Mouse (Mus musculus) limb, embryonic 10.5 days (tissue): Measurements from ENCODE around the gene Scgb1b30. TPM values are rescaled to one million over a fixed set of nuclear protein-coding genes. Genes with fewer than 3 reads are reported as not detected.
"Not testable (repeated sequence)": the region's sequence is repeated elsewhere in the genome, so short reads cannot be mapped to it uniquely, and the experiment has no call there.

ENCODE experiments used
- DNase-seq: peaks from one replicate; pipeline ENCODE4 v3.0.0-alpha.2; 2017; ENCODE audit warnings: low spot score
- H3K27ac ChIP-seq: fragments of 300-500 bp; sonication (generic); 2 replicates; pipeline ENCODE4 v1.5.1; 2016; ENCODE audit warnings: mild to moderate bottlenecking
- H3K27me3 ChIP-seq: fragments of 300-500 bp; sonication (generic); 2 replicates; pipeline ENCODE4 v1.6.1; 2016; ENCODE audit warnings: low read depth, mild to moderate bottlenecking; ENCODE audit not compliant: poor library complexity, severe bottlenecking
- H3K36me3 ChIP-seq: fragments of 300-500 bp; sonication (generic); 2 replicates; pipeline ENCODE4 v1.6.1; 2016; ENCODE audit warnings: mild to moderate bottlenecking, moderate library complexity
- H3K4me1 ChIP-seq: fragments of 300-500 bp; sonication (generic); 2 replicates; pipeline ENCODE4 v1.6.1; 2016
- H3K4me3 ChIP-seq: fragments of 300-500 bp; sonication (generic); 2 replicates; pipeline ENCODE4 v1.5.1; 2016; ENCODE audit warnings: mild to moderate bottlenecking, moderate library complexity
- H3K9me3 ChIP-seq: fragments of 300-500 bp; sonication (generic); replicated peaks from 2 replicates; pipeline ENCODE4 v1.6.1; 2016; ENCODE audit warnings: mild to moderate bottlenecking
- WGBS: fragments of 180-500 bp; shearing (Covaris S2); methylation state at CpG from one replicate; pipeline ENCODE4 v1.1.7; 2016; 5-methylcytosine and 5-hydroxymethylcytosine counted together
- polyA plus RNA-seq: library from polyadenylated mRNA; unstranded; fragments of >200 nt; fragmentation: Nextera tagmentation; extraction: Ambion mirVana; gene quantifications from 2 replicates; pipeline ENCODE4 v1.2.1, GENCODE M21; 2016

The Scgb1b30 gene
- polyA plus RNA-seq = not detected in 2 replicates

GRCm38 (mm10) chr7:34094911-34095481 is at the start of gene Scgb1b30:
Gene Scgb1b30 (plus strand): TSS chr7:34095431.
- DNase-seq = no peak
- WGBS = 85% methylated on average over 3 of the region's 3 CpGs
- Histone ChIP-seq H3K4me1 (no peaks in the 10 kb centered on the region), H3K36me3 (no peaks in the 10 kb centered on the region), H3K4me3 (no peak within 1 kb of the TSS), H3K27me3 (no peaks in the 10 kb centered on the region), H3K9me3 (no peaks in the 10 kb centered on the region; the same call in 1 of the 2 replicates), H3K27ac (no peak within 1 kb of the TSS)

- WGBS = 81% methylated on average over 5 of the region's 5 CpGs
- H3K4me3 ChIP-seq, H3K9me3 ChIP-seq, H3K4me1 ChIP-seq, H3K36me3 ChIP-seq, H3K27ac ChIP-seq, H3K27me3 ChIP-seq, DNase-seq: not testable (repeated sequence)
Observed at GRCm38 (mm10) chr7:34068132-34068531, 27.1 kb upstream of the Scgb1b30 start.

GRCm38 (mm10) chr7:34100002-34100401 is 4.8 kb downstream of the Scgb1b30 start:
- WGBS = 90% methylated on average over 2 of the region's 2 CpGs
- no peaks in the 10 kb centered on the region for H3K4me1 ChIP-seq
- H3K4me3 ChIP-seq = no peak overlapping the region
- H3K27ac ChIP-seq = no peak overlapping the region
- no peaks in the 10 kb centered on the region for H3K36me3 ChIP-seq
- no peak for DNase-seq
- no peaks in the 10 kb centered on the region; the same call in 1 of the 2 replicates for H3K9me3 ChIP-seq
- no peaks in the 10 kb centered on the region for H3K27me3 ChIP-seq

- Histone ChIP-seq H3K27ac (no peak overlapping the region), H3K27me3 (no peaks in the 10 kb centered on the region), H3K4me1 (no peaks in the 10 kb centered on the region), H3K4me3 (no peak overlapping the region), H3K9me3 (no peaks in the 10 kb centered on the region; the same call in 1 of the 2 replicates), H3K36me3 (no peaks in the 10 kb centered on the region)
- peak; percentile 22 for DNase-seq
Observed at GRCm38 (mm10) chr7:34101276-34101675, 6.0 kb downstream of the Scgb1b30 start.

GRCm38 (mm10) chr7:34109190-34109589 is 14.0 kb downstream of the Scgb1b30 start:
- WGBS = 89% methylated on average over 5 of the region's 5 CpGs
- Histone ChIP-seq H3K4me3 (no peak overlapping the region), H3K27me3 (no peaks in the 10 kb centered on the region), H3K36me3 (peaks cover 50% of the 10 kb centered on the region), H3K4me1 (no peaks in the 10 kb centered on the region), H3K27ac (no peak overlapping the region), H3K9me3 (no peaks in the 10 kb centered on the region)
- no peak for DNase-seq

GRCm38 (mm10) chr7:34116601-34117000 is 21.4 kb downstream of the Scgb1b30 start:
- H3K9me3 ChIP-seq = no peaks in the 10 kb centered on the region
- peaks cover 84% of the 10 kb centered on the region for H3K36me3 ChIP-seq
- H3K4me3 ChIP-seq = no peak overlapping the region
- no peaks in the 10 kb centered on the region for H3K27me3 ChIP-seq
- no peak overlapping the region for H3K27ac ChIP-seq
- no peak for DNase-seq
- H3K4me1 ChIP-seq = no peaks in the 10 kb centered on the region
- WGBS = 97% methylated on average over 3 of the region's 3 CpGs

- not testable (repeated sequence) for H3K27me3 ChIP-seq, DNase-seq, H3K27ac ChIP-seq, H3K4me3 ChIP-seq, H3K9me3 ChIP-seq, H3K4me1 ChIP-seq
- H3K36me3 ChIP-seq = peaks cover 66% of the 10 kb centered on the region
- WGBS = 69% methylated on average over 1 of the region's 1 CpGs
Observed at GRCm38 (mm10) chr7:34120636-34121035, 25.4 kb downstream of the Scgb1b30 start.

- Histone ChIP-seq H3K27me3 (no peaks in the 10 kb centered on the region), H3K4me1 (no peaks in the 10 kb centered on the region), H3K27ac (no peak overlapping the region), H3K36me3 (peaks cover 66% of the 10 kb centered on the region), H3K4me3 (no peak overlapping the region), H3K9me3 (no peaks in the 10 kb centered on the region)
- WGBS = 87% methylated on average over 6 of the region's 6 CpGs
- DNase-seq = no peak
Observed at GRCm38 (mm10) chr7:34122987-34123720, 27.9 kb downstream of the Scgb1b30 start.

GRCm38 (mm10) chr7:34125346-34125745 is 30.1 kb downstream of the Scgb1b30 start:
- no peak for DNase-seq
- Histone ChIP-seq H3K9me3 (no peaks in the 10 kb centered on the region), H3K27ac (no peak overlapping the region), H3K4me1 (no peaks in the 10 kb centered on the region), H3K27me3 (no peaks in the 10 kb centered on the region), H3K4me3 (no peak overlapping the region), H3K36me3 (peaks cover 54% of the 10 kb centered on the region)
- WGBS = 91% methylated on average over 9 of the region's 9 CpGs

- Histone ChIP-seq H3K4me1 (peaks cover under 1% of the 10 kb centered on the region; the same call in 1 of the 2 replicates), H3K27me3 (no peaks in the 10 kb centered on the region), H3K4me3 (no peak overlapping the region), H3K9me3 (no peaks in the 10 kb centered on the region), H3K27ac (no peak overlapping the region), H3K36me3 (peaks cover 54% of the 10 kb centered on the region)
- no peak for DNase-seq
- 85% methylated on average over 3 of the region's 3 CpGs for WGBS
Observed at GRCm38 (mm10) chr7:34126291-34126690, 31.1 kb downstream of the Scgb1b30 start.

- peaks cover 27% of the 10 kb centered on the region for H3K36me3 ChIP-seq
- 66% methylated on average over 3 of the region's 3 CpGs for WGBS
- H3K4me1 ChIP-seq = peaks cover 23% of the 10 kb centered on the region
- H3K27ac ChIP-seq = no peak overlapping the region
- no peaks in the 10 kb centered on the region for H3K27me3 ChIP-seq
- DNase-seq = no peak
- H3K4me3 ChIP-seq = no peak overlapping the region
- H3K9me3 ChIP-seq = no peaks in the 10 kb centered on the region
Observed at GRCm38 (mm10) chr7:34131118-34131517, 35.9 kb downstream of the Scgb1b30 start.

GRCm38 (mm10) chr7:34131959-34132354 is 36.7 kb downstream of the Scgb1b30 start:
- Histone ChIP-seq H3K4me1 (peaks cover 23% of the 10 kb centered on the region), H3K36me3 (peaks cover 18% of the 10 kb centered on the region), H3K27ac (peak overlapping the region; percentile 97), H3K4me3 (peak overlapping the region; percentile 83), H3K27me3 (no peaks in the 10 kb centered on the region), H3K9me3 (no peaks in the 10 kb centered on the region)
- DNase-seq = no peak
- WGBS = 10% methylated on average over 3 of the region's 3 CpGs

GRCm38 (mm10) chr7:34132355-34133079 is 37.3 kb downstream of the Scgb1b30 start:
- peak; percentile 78 for DNase-seq
- Histone ChIP-seq H3K4me1 (peaks cover 23% of the 10 kb centered on the region), H3K27me3 (no peaks in the 10 kb centered on the region), H3K36me3 (peaks cover 13% of the 10 kb centered on the region), H3K27ac (peak overlapping the region; percentile 97), H3K9me3 (no peaks in the 10 kb centered on the region), H3K4me3 (peak overlapping the region; percentile 83)
- WGBS = 6% methylated on average over 116 of the region's 116 CpGs
